Mouse (Mus musculus): Measurements from ENCODE around the gene Serpinb8.

Gene Serpinb8

GRCm38 (mm10) chr1:107642457-107643118 is 52.8 kb downstream of the Serpinb8 start:
- DNase-seq (ENCODE audit: low spot score in 2 of 2): no peak

- DNase-seq (ENCODE audit: low spot score in 2 of 2): no peak
Measured at GRCm38 (mm10) chr1:107645086-107645485, 55.3 kb downstream of the Serpinb8 start.

- no peak for DNase-seq (ENCODE audit: low spot score in 2 of 2)
Measured at GRCm38 (mm10) chr1:107657689-107658088, 67.9 kb downstream of the Serpinb8 start.
